ENCODE assay signal across 8 mouse cellular contexts in genomic region chr17:34931061-34931734, GRCm38 (mm10). TPM values are rescaled to one million over a fixed set of nuclear protein-coding genes. Genes with fewer than 3 reads are reported as not detected.
DNase-seq lines count a peak whose midpoint lies in the region; ATAC-seq and TF ChIP-seq lines count a peak whose summit lies in the region.

Neu1 (plus strand) TSS chr17:34931253.

- intact Hi-C loops in heart, postnatal 25 days (cut with DNase I) = loop anchor here (2.0 to 10.0 kb wide), 2 partner anchors 22 to 54 kb away; partner anchors contain the start of gene Lsm2

- TF ChIP-seq CTCF in lung, adult 2 months (IDR thresholded peaks at IDR 0.05; ENCODE audit: insufficient read depth, low read length) = peak; percentile 58

- in situ Hi-C loops in ES-E14 (cut with MboI; ENCODE audit: low sequenced_read_pairs in 2 of 2, unreplicated experiment in 2 of 2) = no loop called here

- peak; percentile 97 for ATAC-seq in forebrain, embryonic 15.5 days (replicated peaks)
- ATAC-seq in neutrophil, adult 5-6 weeks (ENCODE audit: extremely low read depth, insufficient number of reproducible peaks, low FRiP score, poor library complexity, severe bottlenecking) = peak; percentile 92

- DNase-seq in ES-E14 (ENCODE audit: low read depth, low spot score) = peak; percentile 99
- peak; percentile 99 for DNase-seq in cerebellum, adult 11-12 months
- DNase-seq in heart, postnatal 25 days (ENCODE audit: low spot score) = peak; percentile 98
- peak; percentile 97 to 99 for DNase-seq in layer of hippocampus, adult 18-20 months (ENCODE audit: low spot score in 2 of 2)
- peak; percentile 98 for DNase-seq in lung, adult 2 months
- peak; percentile 93 to 96 for DNase-seq in thymus, adult 18-20 months

- TF ChIP-seq POLR2A in lung, adult 2 months (IDR thresholded peaks at IDR 0.05; ENCODE audit: borderline replicate concordance, extremely low read depth, low read depth, low read length) = peak; percentile 89; the same call in 1 of the 2 replicates

- peak within 1 kb of the TSS; percentile 85 for H3K4me2 ChIP-seq in forebrain, embryonic 15.5 days (replicated peaks)

- peaks cover 0 to 22% of the 10 kb centered on the region in 2 experiments; a peak in 2 of 4 replicates for H3K4me1 ChIP-seq in ES-E14 (ENCODE audit: control insufficient read depth in 2 of 2, insufficient read depth in 2 of 2, low read length in 2 of 2, poor library complexity in 1 of 2)
- peaks cover 9% of the 10 kb centered on the region for H3K4me1 ChIP-seq in forebrain, embryonic 15.5 days
- peaks cover 4% of the 10 kb centered on the region; the same call in 1 of the 2 replicates for H3K4me1 ChIP-seq in lung, adult 2 months (ENCODE audit: control insufficient read depth, insufficient read depth, low read length)

- WGBS in forebrain, embryonic 15.5 days = under 1% methylated on average over 38 of the region's 38 CpGs
- under 1% methylated on average over 38 of the region's 38 CpGs for WGBS in lung, adult 2 months

- H3K27ac ChIP-seq in ES-E14 (ENCODE audit: insufficient read depth, low read depth, low read length, poor library complexity, severe bottlenecking) = peak within 1 kb of the TSS; percentile 28; the same call in 1 of the 2 replicates
- H3K27ac ChIP-seq in forebrain, embryonic 15.5 days (replicated peaks) = peak within 1 kb of the TSS; percentile 49; the same call in 1 of the 2 replicates

- peak within 1 kb of the TSS; percentile 83 for H3K4me3 ChIP-seq in ES-E14 (ENCODE audit: insufficient read depth in 1 of 2, low read depth in 1 of 2, low read length in 2 of 2, poor library complexity in 1 of 2, severe bottlenecking in 1 of 2)
- H3K4me3 ChIP-seq in forebrain, embryonic 15.5 days = peak within 1 kb of the TSS; percentile 93
- H3K4me3 ChIP-seq in lung, adult 2 months (replicated peaks; ENCODE audit: extremely low read depth, low read depth, low read length) = peak within 1 kb of the TSS; percentile 67

- no peaks in the 10 kb centered on the region for H3K27me3 ChIP-seq in forebrain, embryonic 15.5 days

- no peaks in the 10 kb centered on the region for H3K9me3 ChIP-seq in ES-E14 (ENCODE audit: control insufficient read depth, insufficient read depth, low read depth, low read length)
- H3K9me3 ChIP-seq in forebrain, embryonic 15.5 days = no peaks in the 10 kb centered on the region

- H3K36me3 ChIP-seq in ES-E14 (ENCODE audit: control insufficient read depth, insufficient read depth, low read length, poor library complexity, severe bottlenecking) = peaks cover 14% of the 10 kb centered on the region; the same call in 1 of the 2 replicates
- H3K36me3 ChIP-seq in forebrain, embryonic 15.5 days = 0 out of 2 replicates have a peak, but pooled peaks cover 2% of the 10 kb centered on the region

- peak within 1 kb of the TSS; percentile 77 for H3K9ac ChIP-seq in ES-E14 (ENCODE audit: insufficient read depth, low read depth, low read length, poor library complexity, severe bottlenecking)
- H3K9ac ChIP-seq in forebrain, embryonic 15.5 days (replicated peaks) = peak within 1 kb of the TSS; percentile 85

TF ChIP-seq in ES-E14, 5 proteins besides CTCF, POLR2A, EP300 and RAD21:
- TF ChIP-seq ZC3H11A (IDR thresholded peaks at IDR 0.05; ENCODE audit: borderline replicate concordance, low read depth, low read length) (no peak), ZNF384 (IDR thresholded peaks at IDR 0.05; ENCODE audit: low read depth, low read length) (no peak)

RNA-seq across cellular contexts. Expression of gene Neu1, which starts in this region (rescaled TPM):
- 24.0 and 40.6 TPM in 2 replicates for total RNA-seq in ES-E14 (2012; rRNA removed)
- 27.9 and 31.0 TPM in 2 replicates for polyA plus RNA-seq in forebrain, embryonic 15.5 days (2015; fragmentation: Nextera tagmentation; extraction: Ambion mirVana)
- 10 to 100 TPM; 12.7 to 14.1 TPM for total RNA-seq in heart, postnatal 25 days (2021)
- 10 to 100 TPM; 41.4 to 44.2 TPM for total RNA-seq in layer of hippocampus, adult 18-20 months (2021)
- 40.4 and 46.6 TPM in 2 replicates for polyA plus RNA-seq in lung, adult 2 months (2012; rRNA removed)
- 66.7 and 66.9 TPM in 2 replicates for total RNA-seq in neutrophil, adult 5-6 weeks (2017)

Comparison
In these comparisons a context has a peak if more than half of its experiments do, and no peak if none do; other contexts are left out.
1. Peak in every context shown above with its lines: DNase-seq, ATAC-seq, H3K4me3 ChIP-seq and H3K27ac ChIP-seq.